Mouse (Mus musculus): ENCODE results near the gene Trp53bp2. TPM values are rescaled to one million over a fixed set of nuclear protein-coding genes. Genes with fewer than 3 reads are reported as not detected.

Gene Trp53bp2
- polyA plus RNA-seq, 1 experiment from 2014 or later = 4.4 TPM

DNA sequence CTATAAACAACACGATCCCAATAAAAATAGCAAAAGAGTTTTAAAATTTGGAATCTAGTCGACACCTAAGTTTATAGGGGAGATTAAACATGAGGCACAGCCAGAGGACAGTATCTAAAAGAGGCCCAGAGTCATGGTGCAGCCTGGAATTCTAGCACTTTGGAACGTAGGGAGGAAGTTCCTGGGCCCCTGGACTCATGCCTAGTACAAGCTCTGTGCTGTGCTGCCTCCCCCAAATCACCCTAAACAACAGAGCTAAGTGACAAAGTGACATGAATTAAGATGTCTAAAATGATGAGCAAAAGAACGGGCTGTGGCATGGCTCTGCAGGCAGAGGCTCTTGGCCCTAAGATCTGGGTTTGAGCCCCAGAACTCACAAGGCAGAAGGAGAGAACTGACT is 88.8 kb downstream of the Trp53bp2 start:
- Histone ChIP-seq H3K27ac (ENCODE audit: low read length) (no peak overlapping the region), H3K9me3 (replicated peaks; ENCODE audit: control insufficient read depth, low read length) (no peaks in the 10 kb centered on the region), H3K4me1 (ENCODE audit: control insufficient read depth, low read depth, low read length) (peaks cover 6% of the 10 kb centered on the region), H3K4me2 (ENCODE audit: low read depth, low read length) (no peak overlapping the region), H3K4me3 (ENCODE audit: low read depth, low read length) (no peak overlapping the region), H3K9ac (ENCODE audit: low read depth, low read length) (no peak overlapping the region), H3K27me3 (ENCODE audit: control insufficient read depth, insufficient read depth, low read depth, low read length) (no peaks in the 10 kb centered on the region), H3K36me3 (ENCODE audit: control insufficient read depth, insufficient read depth) (no peaks in the 10 kb centered on the region)
- WGBS (ENCODE audit: insufficient replicate concordance) = 37% methylated on average over 4 of the region's 4 CpGs
- no peak for ATAC-seq (ENCODE audit: low read depth)

- no peaks in the 10 kb centered on the region for H3K9me3 ChIP-seq (replicated peaks; ENCODE audit: control insufficient read depth, low read length)
Observed at GRCm38 (mm10) chr1:182499443-182500089, 90.6 kb downstream of the Trp53bp2 start.

GRCm38 (mm10) chr1:182500224-182500623 is 91.3 kb downstream of the Trp53bp2 start:
- no peak overlapping the region for H3K9ac ChIP-seq (ENCODE audit: low read depth, low read length)
- no peaks in the 10 kb centered on the region for H3K27me3 ChIP-seq (ENCODE audit: control insufficient read depth, insufficient read depth, low read depth, low read length)
- no peaks in the 10 kb centered on the region for H3K36me3 ChIP-seq (ENCODE audit: control insufficient read depth, insufficient read depth)
- H3K9me3 ChIP-seq (replicated peaks; ENCODE audit: control insufficient read depth, low read length) = no peaks in the 10 kb centered on the region
- peaks cover 23% of the 10 kb centered on the region for H3K4me1 ChIP-seq (ENCODE audit: control insufficient read depth, low read depth, low read length)
- H3K4me2 ChIP-seq (ENCODE audit: low read depth, low read length) = no peak overlapping the region
- no peak for ATAC-seq (ENCODE audit: low read depth)
- 58% methylated on average over 4 of the region's 4 CpGs for WGBS (ENCODE audit: insufficient replicate concordance)
- H3K4me3 ChIP-seq (ENCODE audit: low read depth, low read length) = no peak overlapping the region
- peak overlapping the region; percentile 72 for H3K27ac ChIP-seq (ENCODE audit: low read length)

More at GRCm38 (mm10) chr1:182499443-182500089, 90.6 kb downstream of the Trp53bp2 start:
- peak overlapping the region; percentile 72 for H3K27ac ChIP-seq (ENCODE audit: low read length)
- peak; percentile 84 for ATAC-seq (ENCODE audit: low read depth)
- no peaks in the 10 kb centered on the region for H3K27me3 ChIP-seq (ENCODE audit: control insufficient read depth, insufficient read depth, low read depth, low read length)
- no peak overlapping the region for H3K4me2 ChIP-seq (ENCODE audit: low read depth, low read length)
- no peak overlapping the region for H3K9ac ChIP-seq (ENCODE audit: low read depth, low read length)
- H3K4me3 ChIP-seq (ENCODE audit: low read depth, low read length) = no peak overlapping the region
- 46% methylated on average over 9 of the region's 9 CpGs for WGBS (ENCODE audit: insufficient replicate concordance)
- peaks cover 20% of the 10 kb centered on the region for H3K4me1 ChIP-seq (ENCODE audit: control insufficient read depth, low read depth, low read length)
- H3K36me3 ChIP-seq (ENCODE audit: control insufficient read depth, insufficient read depth) = no peaks in the 10 kb centered on the region

GRCm38 (mm10) chr1:182500843-182501242 is 91.9 kb downstream of the Trp53bp2 start:
- Histone ChIP-seq H3K4me3 (ENCODE audit: low read depth, low read length) (no peak overlapping the region), H3K4me2 (ENCODE audit: low read depth, low read length) (no peak overlapping the region), H3K4me1 (ENCODE audit: control insufficient read depth, low read depth, low read length) (peaks cover 23% of the 10 kb centered on the region), H3K9ac (ENCODE audit: low read depth, low read length) (no peak overlapping the region), H3K27me3 (ENCODE audit: control insufficient read depth, insufficient read depth, low read depth, low read length) (no peaks in the 10 kb centered on the region), H3K27ac (ENCODE audit: low read length) (peak overlapping the region; percentile 72), H3K36me3 (ENCODE audit: control insufficient read depth, insufficient read depth) (no peaks in the 10 kb centered on the region), H3K9me3 (replicated peaks; ENCODE audit: control insufficient read depth, low read length) (no peaks in the 10 kb centered on the region)
- no peak for ATAC-seq (ENCODE audit: low read depth)
- WGBS (ENCODE audit: insufficient replicate concordance) = 51% methylated on average over 4 of the region's 4 CpGs

GRCm38 (mm10) chr1:182501815-182502405 is 92.9 kb downstream of the Trp53bp2 start:
- H3K27me3 ChIP-seq (ENCODE audit: control insufficient read depth, insufficient read depth, low read depth, low read length) = no peaks in the 10 kb centered on the region
- no peaks in the 10 kb centered on the region for H3K9me3 ChIP-seq (replicated peaks; ENCODE audit: control insufficient read depth, low read length)
- WGBS (ENCODE audit: insufficient replicate concordance) = 69% methylated on average over 7 of the region's 7 CpGs
- H3K9ac ChIP-seq (ENCODE audit: low read depth, low read length) = no peak overlapping the region
- H3K27ac ChIP-seq (ENCODE audit: low read length) = no peak overlapping the region
- ATAC-seq (ENCODE audit: low read depth) = no peak
- H3K4me2 ChIP-seq (ENCODE audit: low read depth, low read length) = no peak overlapping the region
- no peak overlapping the region for H3K4me3 ChIP-seq (ENCODE audit: low read depth, low read length)
- H3K36me3 ChIP-seq (ENCODE audit: control insufficient read depth, insufficient read depth) = no peaks in the 10 kb centered on the region
- peaks cover 31% of the 10 kb centered on the region for H3K4me1 ChIP-seq (ENCODE audit: control insufficient read depth, low read depth, low read length)

GRCm38 (mm10) chr1:182502491-182503050 is 93.6 kb downstream of the Trp53bp2 start:
- H3K9ac ChIP-seq (ENCODE audit: low read depth, low read length) = no peak overlapping the region
- H3K27ac ChIP-seq (ENCODE audit: low read length) = no peak overlapping the region
- no peaks in the 10 kb centered on the region for H3K9me3 ChIP-seq (replicated peaks; ENCODE audit: control insufficient read depth, low read length)
- peaks cover 31% of the 10 kb centered on the region for H3K4me1 ChIP-seq (ENCODE audit: control insufficient read depth, low read depth, low read length)
- no peak overlapping the region for H3K4me2 ChIP-seq (ENCODE audit: low read depth, low read length)
- 45% methylated on average over 7 of the region's 7 CpGs for WGBS (ENCODE audit: insufficient replicate concordance)
- ATAC-seq (ENCODE audit: low read depth) = no peak
- H3K36me3 ChIP-seq (ENCODE audit: control insufficient read depth, insufficient read depth) = no peaks in the 10 kb centered on the region
- H3K4me3 ChIP-seq (ENCODE audit: low read depth, low read length) = no peak overlapping the region
- no peaks in the 10 kb centered on the region for H3K27me3 ChIP-seq (ENCODE audit: control insufficient read depth, insufficient read depth, low read depth, low read length)

- 54% methylated on average over 13 of the region's 13 CpGs for WGBS (ENCODE audit: insufficient replicate concordance)
- H3K4me3 ChIP-seq (ENCODE audit: low read depth, low read length) = no peak overlapping the region
- no peaks in the 10 kb centered on the region for H3K27me3 ChIP-seq (ENCODE audit: control insufficient read depth, insufficient read depth, low read depth, low read length)
- peaks cover 31% of the 10 kb centered on the region for H3K4me1 ChIP-seq (ENCODE audit: control insufficient read depth, low read depth, low read length)
- H3K36me3 ChIP-seq (ENCODE audit: control insufficient read depth, insufficient read depth) = no peaks in the 10 kb centered on the region
- no peak overlapping the region for H3K27ac ChIP-seq (ENCODE audit: low read length)
- H3K9ac ChIP-seq (ENCODE audit: low read depth, low read length) = no peak overlapping the region
- no peak overlapping the region for H3K4me2 ChIP-seq (ENCODE audit: low read depth, low read length)
- ATAC-seq (ENCODE audit: low read depth) = no peak
- H3K9me3 ChIP-seq (replicated peaks; ENCODE audit: control insufficient read depth, low read length) = no peaks in the 10 kb centered on the region
Observed at GRCm38 (mm10) chr1:182503206-182503900, 94.4 kb downstream of the Trp53bp2 start.

GRCm38 (mm10) chr1:182504223-182504622 is 95.3 kb downstream of the Trp53bp2 start:
- H3K9me3 ChIP-seq (replicated peaks; ENCODE audit: control insufficient read depth, low read length) = no peaks in the 10 kb centered on the region
- no peaks in the 10 kb centered on the region for H3K27me3 ChIP-seq (ENCODE audit: control insufficient read depth, insufficient read depth, low read depth, low read length)
- peaks cover 31% of the 10 kb centered on the region for H3K4me1 ChIP-seq (ENCODE audit: control insufficient read depth, low read depth, low read length)
- H3K4me3 ChIP-seq (ENCODE audit: low read depth, low read length) = no peak overlapping the region
- no peak overlapping the region for H3K4me2 ChIP-seq (ENCODE audit: low read depth, low read length)
- ATAC-seq (ENCODE audit: low read depth) = no peak
- no peak overlapping the region for H3K27ac ChIP-seq (ENCODE audit: low read length)
- 8% methylated on average over 4 of the region's 4 CpGs for WGBS (ENCODE audit: insufficient replicate concordance)
- H3K9ac ChIP-seq (ENCODE audit: low read depth, low read length) = no peak overlapping the region
- no peaks in the 10 kb centered on the region for H3K36me3 ChIP-seq (ENCODE audit: control insufficient read depth, insufficient read depth)

DNA sequence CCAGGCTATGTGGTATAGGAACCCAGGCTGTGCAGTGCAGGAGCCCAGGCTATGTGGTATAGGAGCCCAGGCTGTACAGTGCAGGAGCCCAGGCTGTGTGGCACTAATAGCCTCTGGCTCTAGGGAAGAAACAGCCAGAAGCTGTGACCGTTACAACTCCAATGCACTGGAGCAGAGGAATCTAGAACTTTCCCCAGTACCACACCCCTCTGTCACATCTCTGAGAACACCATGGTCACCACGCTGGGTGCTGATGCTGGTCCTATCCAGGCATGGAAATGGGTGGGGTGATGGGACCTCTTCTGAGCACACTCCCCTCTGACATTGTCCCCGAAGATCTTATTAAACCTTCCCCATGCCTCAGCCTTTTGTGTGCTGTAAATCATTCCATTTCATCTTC is 96.3 kb downstream of the Trp53bp2 start:
- no peak for ATAC-seq (ENCODE audit: low read depth)
- Histone ChIP-seq H3K27me3 (ENCODE audit: control insufficient read depth, insufficient read depth, low read depth, low read length) (no peaks in the 10 kb centered on the region), H3K4me2 (ENCODE audit: low read depth, low read length) (no peak overlapping the region), H3K9me3 (replicated peaks; ENCODE audit: control insufficient read depth, low read length) (no peaks in the 10 kb centered on the region), H3K27ac (ENCODE audit: low read length) (no peak overlapping the region), H3K36me3 (ENCODE audit: control insufficient read depth, insufficient read depth) (no peaks in the 10 kb centered on the region), H3K9ac (ENCODE audit: low read depth, low read length) (no peak overlapping the region), H3K4me1 (ENCODE audit: control insufficient read depth, low read depth, low read length) (peaks cover 29% of the 10 kb centered on the region), H3K4me3 (ENCODE audit: low read depth, low read length) (no peak overlapping the region)
- WGBS (ENCODE audit: insufficient replicate concordance) = 60% methylated on average over 3 of the region's 3 CpGs
